Mouse (Mus musculus) limb, embryonic 10.5 days (tissue): ENCODE results near the gene Hectd4. TPM values are rescaled to one million over a fixed set of nuclear protein-coding genes. Genes with fewer than 3 reads are reported as not detected.
"Not testable (repeated sequence)": the region's sequence is repeated elsewhere in the genome, so short reads cannot be mapped to it uniquely, and the experiment has no call there.

Experiments
- DNase-seq: peaks from one replicate; pipeline ENCODE4 v3.0.0-alpha.2; 2017; ENCODE audit warnings: low spot score
- H3K27ac ChIP-seq: fragments of 300-500 bp; sonication (generic); 2 replicates; pipeline ENCODE4 v1.5.1; 2016; ENCODE audit warnings: mild to moderate bottlenecking
- H3K27me3 ChIP-seq: fragments of 300-500 bp; sonication (generic); 2 replicates; pipeline ENCODE4 v1.6.1; 2016; ENCODE audit warnings: low read depth, mild to moderate bottlenecking; ENCODE audit not compliant: poor library complexity, severe bottlenecking
- H3K36me3 ChIP-seq: fragments of 300-500 bp; sonication (generic); 2 replicates; pipeline ENCODE4 v1.6.1; 2016; ENCODE audit warnings: mild to moderate bottlenecking, moderate library complexity
- H3K4me1 ChIP-seq: fragments of 300-500 bp; sonication (generic); 2 replicates; pipeline ENCODE4 v1.6.1; 2016
- H3K4me3 ChIP-seq: fragments of 300-500 bp; sonication (generic); 2 replicates; pipeline ENCODE4 v1.5.1; 2016; ENCODE audit warnings: mild to moderate bottlenecking, moderate library complexity
- H3K9me3 ChIP-seq: fragments of 300-500 bp; sonication (generic); replicated peaks from 2 replicates; pipeline ENCODE4 v1.6.1; 2016; ENCODE audit warnings: mild to moderate bottlenecking
- WGBS: fragments of 180-500 bp; shearing (Covaris S2); methylation state at CpG from one replicate; pipeline ENCODE4 v1.1.7; 2016; 5-methylcytosine and 5-hydroxymethylcytosine counted together
- polyA plus RNA-seq: library from polyadenylated mRNA; unstranded; fragments of >200 nt; fragmentation: Nextera tagmentation; extraction: Ambion mirVana; gene quantifications from 2 replicates; pipeline ENCODE4 v1.2.1, GENCODE M21; 2016

Gene Hectd4
- polyA plus RNA-seq, 1 experiment from 2014 or later = 4.2 TPM

GRCm38 (mm10) chr5:121226845-121227244 lies 6.8 kb downstream of the Hectd4 start:
- Histone ChIP-seq H3K27ac (no peak overlapping the region), H3K27me3 (no peaks in the 10 kb centered on the region), H3K4me1 (no peaks in the 10 kb centered on the region), H3K36me3 (no peaks in the 10 kb centered on the region), H3K4me3 (no peak overlapping the region), H3K9me3 (no peaks in the 10 kb centered on the region)
- DNase-seq = no peak
- WGBS = 82% methylated on average over 4 of the region's 4 CpGs

GRCm38 (mm10) chr5:121227330-121227729 lies 7.3 kb downstream of the Hectd4 start:
- H3K9me3 ChIP-seq, H3K4me1 ChIP-seq, DNase-seq, H3K4me3 ChIP-seq, H3K27me3 ChIP-seq, H3K27ac ChIP-seq, H3K36me3 ChIP-seq: not testable (repeated sequence)
- WGBS = 90% methylated on average over 1 of the region's 1 CpGs

GRCm38 (mm10) chr5:121229182-121229581 lies 9.2 kb downstream of the Hectd4 start:
- Histone ChIP-seq H3K4me3 (no peak overlapping the region), H3K4me1 (no peaks in the 10 kb centered on the region), H3K27ac (no peak overlapping the region), H3K36me3 (peaks cover 3% of the 10 kb centered on the region; the same call in 1 of the 2 replicates), H3K9me3 (no peaks in the 10 kb centered on the region), H3K27me3 (no peaks in the 10 kb centered on the region)
- 93% methylated on average over 2 of the region's 2 CpGs for WGBS
- DNase-seq = no peak

- H3K27me3 ChIP-seq = no peaks in the 10 kb centered on the region
- H3K4me1 ChIP-seq = no peaks in the 10 kb centered on the region
- peaks cover 9% of the 10 kb centered on the region; the same call in 1 of the 2 replicates for H3K36me3 ChIP-seq
- no peak for DNase-seq
- no peaks in the 10 kb centered on the region for H3K9me3 ChIP-seq
- no peak overlapping the region for H3K4me3 ChIP-seq
- no peak overlapping the region for H3K27ac ChIP-seq
- WGBS = 88% methylated on average over 9 of the region's 9 CpGs
Observed at GRCm38 (mm10) chr5:121230811-121231210, 10.8 kb downstream of the Hectd4 start.

- no peak overlapping the region for H3K4me3 ChIP-seq
- no peak for DNase-seq
- 97% methylated on average over 1 of the region's 1 CpGs for WGBS
- peaks cover 9% of the 10 kb centered on the region; the same call in 1 of the 2 replicates for H3K36me3 ChIP-seq
- no peaks in the 10 kb centered on the region for H3K4me1 ChIP-seq
- no peak overlapping the region for H3K27ac ChIP-seq
- H3K9me3 ChIP-seq = no peaks in the 10 kb centered on the region
- H3K27me3 ChIP-seq = no peaks in the 10 kb centered on the region
Observed at GRCm38 (mm10) chr5:121232789-121233188, 12.8 kb downstream of the Hectd4 start.

- Histone ChIP-seq H3K9me3 (no peaks in the 10 kb centered on the region), H3K36me3 (peaks cover 9% of the 10 kb centered on the region; the same call in 1 of the 2 replicates), H3K27ac (no peak overlapping the region), H3K4me3 (no peak overlapping the region), H3K4me1 (no peaks in the 10 kb centered on the region), H3K27me3 (no peaks in the 10 kb centered on the region)
- WGBS = 97% methylated on average over 2 of the region's 2 CpGs
- no peak for DNase-seq
Observed at GRCm38 (mm10) chr5:121233726-121234125, 13.7 kb downstream of the Hectd4 start.

GRCm38 (mm10) chr5:121236171-121236570 lies 16.2 kb downstream of the Hectd4 start:
- Histone ChIP-seq H3K27me3 (no peaks in the 10 kb centered on the region), H3K4me1 (no peaks in the 10 kb centered on the region), H3K4me3 (no peak overlapping the region), H3K9me3 (no peaks in the 10 kb centered on the region), H3K36me3 (peaks cover 9% of the 10 kb centered on the region; the same call in 1 of the 2 replicates), H3K27ac (no peak overlapping the region)
- 81% methylated on average over 5 of the region's 5 CpGs for WGBS
- DNase-seq = no peak

- H3K27me3 ChIP-seq = no peaks in the 10 kb centered on the region
- WGBS = 88% methylated on average over 2 of the region's 2 CpGs
- peaks cover 6% of the 10 kb centered on the region; the same call in 1 of the 2 replicates for H3K36me3 ChIP-seq
- no peaks in the 10 kb centered on the region for H3K9me3 ChIP-seq
- H3K4me3 ChIP-seq = no peak overlapping the region
- no peak overlapping the region for H3K27ac ChIP-seq
- H3K4me1 ChIP-seq = no peaks in the 10 kb centered on the region
- no peak for DNase-seq
Observed at GRCm38 (mm10) chr5:121238208-121238607, 18.2 kb downstream of the Hectd4 start.

GRCm38 (mm10) chr5:121239846-121240245 lies 19.8 kb downstream of the Hectd4 start:
- 86% methylated on average over 5 of the region's 5 CpGs for WGBS
- no peak overlapping the region for H3K4me3 ChIP-seq
- H3K9me3 ChIP-seq = no peaks in the 10 kb centered on the region
- no peak for DNase-seq
- H3K36me3 ChIP-seq = peaks cover 4% of the 10 kb centered on the region; the same call in 1 of the 2 replicates
- H3K4me1 ChIP-seq = no peaks in the 10 kb centered on the region
- no peak overlapping the region for H3K27ac ChIP-seq
- H3K27me3 ChIP-seq = no peaks in the 10 kb centered on the region

GRCm38 (mm10) chr5:121241182-121241581 lies 21.2 kb downstream of the Hectd4 start:
- Histone ChIP-seq H3K4me3 (no peak overlapping the region), H3K27ac (no peak overlapping the region), H3K36me3 (no peaks in the 10 kb centered on the region), H3K27me3 (no peaks in the 10 kb centered on the region), H3K4me1 (no peaks in the 10 kb centered on the region), H3K9me3 (no peaks in the 10 kb centered on the region)
- no peak for DNase-seq

- no peak overlapping the region for H3K27ac ChIP-seq
- WGBS = 68% methylated on average over 1 of the region's 1 CpGs
- no peak for DNase-seq
- no peaks in the 10 kb centered on the region for H3K36me3 ChIP-seq
- no peaks in the 10 kb centered on the region for H3K4me1 ChIP-seq
- no peak overlapping the region for H3K4me3 ChIP-seq
- no peaks in the 10 kb centered on the region for H3K27me3 ChIP-seq
- H3K9me3 ChIP-seq = no peaks in the 10 kb centered on the region
Observed at GRCm38 (mm10) chr5:121242261-121242660, 22.2 kb downstream of the Hectd4 start.

GRCm38 (mm10) chr5:121242701-121243100 lies 22.7 kb downstream of the Hectd4 start:
- Histone ChIP-seq H3K9me3 (no peaks in the 10 kb centered on the region), H3K27me3 (no peaks in the 10 kb centered on the region), H3K4me1 (no peaks in the 10 kb centered on the region), H3K36me3 (no peaks in the 10 kb centered on the region), H3K4me3 (no peak overlapping the region), H3K27ac (no peak overlapping the region)
- WGBS = 88% methylated on average over 1 of the region's 1 CpGs
- DNase-seq = no peak

- no peak for DNase-seq
- 80% methylated on average over 1 of the region's 1 CpGs for WGBS
- no peak overlapping the region for H3K27ac ChIP-seq
- H3K4me1 ChIP-seq = no peaks in the 10 kb centered on the region
- no peak overlapping the region for H3K4me3 ChIP-seq
- no peaks in the 10 kb centered on the region for H3K9me3 ChIP-seq
- no peaks in the 10 kb centered on the region for H3K27me3 ChIP-seq
- H3K36me3 ChIP-seq = no peaks in the 10 kb centered on the region
Observed at GRCm38 (mm10) chr5:121243676-121244364, 23.8 kb downstream of the Hectd4 start.

GRCm38 (mm10) chr5:121244365-121244731 lies 24.3 kb downstream of the Hectd4 start:
- WGBS = 89% methylated on average over 5 of the region's 5 CpGs

More at GRCm38 (mm10) chr5:121244365-121244731, 24.3 kb downstream of the Hectd4 start:
- Histone ChIP-seq H3K27me3 (no peaks in the 10 kb centered on the region), H3K4me1 (no peaks in the 10 kb centered on the region), H3K27ac (no peak overlapping the region), H3K4me3 (no peak overlapping the region), H3K36me3 (no peaks in the 10 kb centered on the region), H3K9me3 (no peaks in the 10 kb centered on the region)
- no peak for DNase-seq
